Mouse (Mus musculus) cerebellum, postnatal 4 days (tissue): Measurements from ENCODE around the gene Bend7.

Experiments used
- DNase-seq, 2 experiments: peaks; one replicate each; pipeline ENCODE4 v3.0.0; 2022; ENCODE audit warnings: low spot score in 2 of 2, mixed read lengths in 1 of 2

Bend7 gene

DNA sequence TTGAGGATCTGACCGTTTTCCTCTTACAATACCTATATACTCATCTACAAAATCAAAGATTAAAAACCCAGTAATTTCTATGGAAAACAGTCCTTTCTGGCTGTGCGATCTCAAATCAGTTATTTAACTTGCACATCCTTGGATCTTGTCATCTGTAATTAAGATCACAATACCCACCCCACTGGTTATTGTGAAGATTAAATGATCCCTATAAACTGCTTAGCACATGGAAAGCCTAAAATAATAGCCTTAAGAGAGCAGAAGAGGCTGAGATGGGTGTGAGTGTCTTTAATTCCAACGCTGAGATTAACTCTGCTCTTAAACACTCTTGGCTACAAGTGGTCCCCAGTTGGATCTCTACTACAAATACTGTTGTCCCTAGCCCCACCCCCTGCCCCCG is 64.8 kb downstream of the Bend7 start:
- DNase-seq, result no peak

DNA sequence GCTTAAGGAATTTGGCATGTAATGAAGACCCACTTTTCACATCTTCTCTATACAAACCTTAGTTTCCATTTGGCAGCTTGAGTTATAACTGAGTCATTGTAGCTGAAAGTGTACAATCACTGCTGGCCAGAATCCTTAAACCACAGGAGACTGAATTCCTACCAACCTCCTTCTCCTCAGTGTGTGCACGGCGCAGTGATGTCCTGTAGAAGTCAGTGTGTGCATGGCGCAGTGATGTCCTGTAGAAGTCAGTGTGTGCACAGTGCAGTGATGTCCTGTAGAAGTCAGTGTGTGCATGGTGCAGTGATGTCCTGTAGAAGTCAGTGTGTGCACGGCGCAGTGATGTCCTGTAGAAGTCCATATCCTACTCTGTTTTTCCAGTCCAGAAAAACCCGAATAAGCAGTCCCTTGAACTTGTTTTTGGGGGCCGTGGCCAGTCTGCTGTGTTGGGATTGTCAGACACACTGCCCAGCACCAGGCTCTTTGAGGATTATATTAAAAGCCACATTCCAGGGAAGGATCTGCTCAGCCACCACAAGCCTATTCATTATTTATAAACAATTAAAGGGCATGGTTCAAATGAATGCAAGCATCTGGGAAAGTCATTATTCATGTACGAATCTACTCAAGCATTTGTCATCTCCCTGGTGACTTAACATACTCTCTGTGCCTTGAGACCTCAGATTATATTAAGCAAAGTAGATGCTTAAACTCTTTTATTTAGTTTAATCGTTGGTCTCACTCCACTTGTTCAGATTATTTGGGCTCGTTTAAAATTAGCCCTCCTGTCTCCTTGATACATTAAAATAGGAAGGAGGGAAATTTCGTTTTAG is 65.4 kb downstream of the Bend7 start:
- DNase-seq, result no peak

- DNase-seq, result no peak
These were observed 66.4 kb downstream of the Bend7 start for GRCm38 (mm10) chr2:4784012-4784411.

DNA sequence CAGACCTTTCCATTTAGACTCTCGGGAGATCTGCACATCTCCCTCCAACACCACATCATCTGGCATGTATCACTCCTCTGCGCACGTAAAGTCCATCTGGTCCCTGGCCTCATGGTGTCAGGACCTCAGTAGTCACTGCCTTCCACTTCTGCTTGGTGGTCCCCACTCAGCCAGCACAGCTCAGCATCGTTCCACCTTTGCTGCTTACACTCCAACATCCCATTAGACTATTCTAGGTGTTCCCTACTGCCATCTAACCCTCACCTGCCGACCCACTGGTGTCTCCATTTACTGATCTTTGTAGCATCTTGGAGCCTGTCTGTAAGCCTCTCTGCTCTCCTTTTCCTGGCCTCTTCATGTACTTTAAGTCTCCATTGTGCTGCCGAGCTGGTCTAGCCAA is 67.4 kb downstream of the Bend7 start:
- DNase-seq, result no peak

DNA sequence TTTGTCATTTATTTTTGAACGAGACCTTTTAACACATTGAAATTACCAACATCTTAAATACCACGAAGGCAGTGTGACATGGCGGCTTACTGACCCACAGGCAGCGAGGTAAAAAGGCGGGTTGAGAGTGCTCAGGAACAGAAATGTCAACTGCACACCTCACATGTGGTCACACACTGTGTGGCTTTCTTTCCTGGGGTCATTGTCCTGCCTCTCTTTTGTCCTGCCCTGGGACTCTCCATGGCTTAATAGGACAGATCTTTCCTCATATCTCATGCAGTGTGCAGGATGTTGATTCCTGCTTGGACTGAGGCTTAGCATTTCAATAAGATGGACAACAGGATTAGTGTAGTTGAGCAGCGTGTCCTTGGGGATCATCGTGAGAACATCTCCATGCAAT is 69.6 kb downstream of the Bend7 start:
- no peak for DNase-seq

GRCm38 (mm10) chr2:4791646-4792045 is 74.0 kb downstream of the Bend7 start:
- no peak for DNase-seq

DNA sequence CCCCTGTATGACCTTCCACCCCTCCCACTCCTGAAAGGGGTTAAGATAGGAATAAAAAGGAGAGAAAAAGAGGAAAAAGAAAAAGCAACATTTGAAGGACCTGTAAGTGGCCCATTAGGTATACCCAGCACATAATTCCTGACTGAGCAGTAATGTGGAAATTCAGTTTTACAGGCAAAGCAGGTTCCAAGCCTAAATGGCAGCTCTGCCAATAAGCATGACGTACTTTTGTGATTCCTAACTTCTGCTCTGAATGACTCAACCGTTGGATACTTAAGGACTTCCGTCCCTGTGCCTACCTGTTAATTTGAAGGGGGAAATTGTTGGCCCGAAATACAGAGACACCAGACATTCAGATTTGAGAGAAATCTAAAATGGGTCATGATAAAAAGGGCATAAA is 74.9 kb downstream of the Bend7 start:
- no peak for DNase-seq

- no peak for DNase-seq
These were observed 85.0 kb downstream of the Bend7 start for GRCm38 (mm10) chr2:4802395-4803176.

DNA sequence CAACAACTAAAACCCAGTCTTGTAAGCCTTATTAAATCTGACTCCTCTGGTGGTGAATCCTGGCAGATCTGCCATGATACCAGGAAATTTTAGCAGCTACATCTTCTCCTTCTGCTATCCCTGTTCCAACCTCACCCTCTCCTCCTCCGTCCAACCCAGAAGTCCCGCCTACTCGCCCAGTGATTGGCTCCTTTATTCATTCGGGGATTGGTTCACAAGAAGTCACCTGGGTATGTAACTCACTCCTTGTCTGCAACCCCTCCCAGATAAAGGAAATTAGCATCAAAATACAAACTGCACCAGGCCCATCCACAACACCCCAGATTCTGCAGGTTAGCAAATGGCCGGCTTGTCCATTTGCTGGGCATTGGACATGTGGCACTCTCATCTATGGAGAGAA is 98.7 kb downstream of the Bend7 start:
- DNase-seq, result no peak

DNA sequence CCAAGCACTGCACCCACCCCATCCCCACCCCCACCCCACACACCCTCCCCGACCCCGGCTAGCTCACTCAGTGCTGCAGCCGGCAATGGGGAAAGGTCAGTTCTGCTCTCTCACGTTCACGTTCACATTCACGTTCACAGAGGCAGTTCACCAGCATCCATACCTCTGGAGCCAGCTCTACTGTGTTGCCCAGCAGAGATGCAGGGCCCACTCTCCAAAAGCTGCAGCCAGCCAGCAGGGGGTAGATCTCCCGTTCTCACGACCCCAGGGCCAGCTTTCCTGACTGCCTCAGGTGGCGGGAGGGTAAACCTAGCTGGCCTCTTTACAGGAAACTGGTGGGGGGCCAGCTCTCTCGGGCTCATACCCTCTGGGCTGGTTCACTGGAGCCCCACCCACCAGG is 100.0 kb downstream of the Bend7 start:
- DNase-seq, result no peak

GRCm38 (mm10) chr2:4820230-4820629 is 102.6 kb downstream of the Bend7 start:
- no peak for DNase-seq

- DNase-seq, result no peak
These were observed 106.4 kb downstream of the Bend7 start for GRCm38 (mm10) chr2:4824067-4824466.

DNA sequence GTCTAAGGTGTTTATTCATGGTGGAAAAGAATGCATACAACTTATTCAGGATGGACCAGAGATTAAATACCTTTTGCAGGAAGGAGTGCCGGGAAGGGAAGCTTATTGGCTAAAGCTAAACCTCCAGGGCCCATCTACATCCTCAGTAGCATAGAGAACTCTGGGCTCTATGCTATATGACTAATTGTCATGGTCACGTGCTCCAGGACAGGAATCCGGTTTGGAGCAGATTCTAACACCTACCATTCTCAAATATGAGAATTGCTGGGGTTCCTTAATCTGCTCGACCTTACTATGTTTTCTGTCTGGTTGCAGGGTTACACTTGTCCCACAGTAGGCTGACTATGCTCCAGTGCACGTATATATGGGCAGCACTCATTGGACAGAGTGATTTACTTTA is 110.4 kb downstream of the Bend7 start:
- DNase-seq, result no peak

GRCm38 (mm10) chr2:4828446-4828997 is 110.9 kb downstream of the Bend7 start:
- DNase-seq, result no peak

DNA sequence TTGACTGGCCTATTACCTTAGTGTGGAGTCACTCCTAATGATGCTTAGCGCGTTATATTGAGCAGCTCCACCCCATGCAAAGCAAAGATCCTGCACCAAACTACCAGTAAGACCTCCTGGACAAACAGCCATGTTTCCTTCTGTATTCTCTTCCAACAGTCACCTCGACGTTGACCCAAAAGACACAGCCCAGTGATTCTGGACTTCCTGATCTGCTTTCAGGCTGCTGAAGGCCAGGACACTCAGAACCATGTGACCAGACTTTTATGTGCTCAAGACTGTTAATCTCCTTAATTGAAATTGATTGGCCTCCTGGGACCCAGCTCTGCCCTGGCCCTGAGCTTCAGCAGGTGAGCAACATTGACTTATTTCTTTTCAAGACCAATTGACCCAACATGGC is 111.4 kb downstream of the Bend7 start:
- no peak for DNase-seq

GRCm38 (mm10) chr2:4829489-4830065 is 111.9 kb downstream of the Bend7 start:
- no peak for DNase-seq

- no peak for DNase-seq
These were observed 113.9 kb downstream of the Bend7 start for GRCm38 (mm10) chr2:4831493-4831892.

GRCm38 (mm10) chr2:4832166-4832565 is 114.5 kb downstream of the Bend7 start:
- no peak for DNase-seq

DNA sequence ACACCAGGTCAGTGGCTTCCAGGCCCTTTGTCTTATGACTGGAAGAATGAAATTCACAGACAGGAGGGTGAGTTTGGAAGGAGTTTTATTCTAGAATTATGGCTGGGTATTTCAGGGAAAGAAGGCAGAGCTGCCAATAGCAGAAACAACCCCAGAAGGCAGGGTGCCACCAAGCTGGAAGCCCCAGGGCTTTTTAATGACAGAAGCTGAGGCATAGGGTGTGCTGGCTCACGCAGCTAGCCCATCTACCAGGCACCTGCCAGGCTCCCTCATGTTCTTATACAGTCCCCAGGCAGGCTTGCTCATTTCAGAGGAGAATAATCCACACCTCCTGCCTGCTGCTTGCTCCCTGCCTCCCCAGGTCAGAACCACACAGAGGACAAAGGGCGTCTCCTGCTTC is 131.8 kb downstream of the Bend7 start:
- no peak for DNase-seq
